Mouse (Mus musculus) adrenal gland, postnatal 10 days (tissue): ENCODE results near the gene Reep1. TPM values are rescaled to one million over a fixed set of nuclear protein-coding genes. Genes with fewer than 3 reads are reported as not detected.
"Not testable (repeated sequence)": the region's sequence is repeated elsewhere in the genome, so short reads cannot be mapped to it uniquely, and the experiment has no call there.

Experiments used
- DNase-seq: peaks from one replicate; pipeline ENCODE4 v3.0.0; 2021; ENCODE audit warnings: mixed read lengths
- total RNA-seq, 2 experiments: library from RNA; stranded (reverse); gene quantifications; 2 replicates each; pipeline ENCODE4 v1.2.3; 2021

Reep1 gene
- total RNA-seq, 2 experiments from 2014 or later = 12.7 to 21.0 TPM

- DNase-seq = no peak
Measured at GRCm38 (mm10) chr6:71840597-71841290, 133.4 kb downstream of the Reep1 start.

GRCm38 (mm10) chr6:71846906-71847305, 139.5 kb downstream of the Reep1 start:
- not testable (repeated sequence) for DNase-seq

Other genes starting within 250 kb of the Reep1 start
- gene Rnf103, start 213.7 kb upstream of the Reep1 start, total RNA-seq = 10 to 100 TPM; 29.9 to 32.3 TPM
- 100 to 1,000 TPM in 1 of 2 experiments, 10 to 100 TPM in 1; 85.8 to 101 TPM for gene Chmp3, start 163.8 kb upstream of the Reep1 start, total RNA-seq
- gene Kdm3a, start 74.6 kb upstream of the Reep1 start, total RNA-seq = 10 to 100 TPM; 38.3 to 42.9 TPM
- gene Mrpl35, start 119.4 kb downstream of the Reep1 start, total RNA-seq = 10 to 100 TPM; 54.7 to 62.4 TPM
- 100 to 1,000 TPM; 382 to 423 TPM for gene Immt, start 123.8 kb downstream of the Reep1 start, total RNA-seq
- gene Ptcd3, start 201.2 kb downstream of the Reep1 start, total RNA-seq = 100 to 1,000 TPM; 115 to 136 TPM
- 10 to 100 TPM; 46.3 to 55.4 TPM for gene Polr1a, start 201.5 kb downstream of the Reep1 start, total RNA-seq